Mouse (Mus musculus) skeletal muscle tissue, adult 2 months (tissue): ENCODE measurements around the gene Dhdds.

Source experiments
- DNase-seq: peaks from one replicate; pipeline ENCODE4 v3.0.0-alpha.2; 2012; ENCODE audit warnings: low read depth, low spot score

Dhdds gene

DNA sequence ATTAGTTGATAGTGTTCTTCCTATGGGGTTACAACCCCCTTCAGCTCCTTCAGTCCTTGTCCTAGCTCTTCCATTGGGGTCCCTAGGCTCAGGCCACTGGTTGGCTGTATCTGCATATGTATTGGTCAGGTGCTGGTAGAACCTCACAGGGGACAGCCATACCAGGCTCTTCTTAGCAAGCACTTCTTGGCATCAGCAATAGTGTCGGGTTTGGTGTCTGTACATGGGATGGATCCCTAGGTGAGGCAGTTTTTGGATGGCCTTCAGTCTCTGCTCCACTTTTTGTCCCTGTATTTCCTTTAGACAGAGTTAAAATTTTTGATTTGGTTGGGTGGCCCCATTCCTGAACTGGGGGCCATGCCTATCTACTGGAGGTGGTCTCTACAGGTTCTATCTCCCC, 41.8 kb downstream of the Dhdds start:
- DNase-seq: no peak

- no peak for DNase-seq
These were observed 44.4 kb downstream of the Dhdds start for GRCm38 (mm10) chr4:133956358-133956757.

GRCm38 (mm10) chr4:133946736-133947135, 54.0 kb downstream of the Dhdds start:
- no peak for DNase-seq

DNA sequence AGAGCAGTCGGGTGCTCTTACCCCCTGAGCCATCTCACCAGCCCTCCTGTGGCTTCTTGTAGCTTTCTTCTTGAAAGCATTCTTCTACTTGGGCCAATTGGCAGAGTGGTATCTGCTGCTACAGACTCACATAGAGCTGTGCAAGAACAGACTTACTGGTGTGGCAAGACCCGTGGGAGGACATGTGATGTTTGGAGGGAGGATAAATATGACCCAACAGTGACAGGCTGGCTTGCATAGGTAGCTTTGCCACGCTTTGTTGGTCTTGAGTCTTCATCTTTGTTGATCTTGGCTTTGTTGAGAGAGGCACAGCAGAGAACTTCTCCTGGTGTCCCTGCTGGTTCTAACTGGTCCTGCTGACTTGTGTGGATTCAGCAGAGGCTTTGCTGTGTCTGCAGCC, 56.9 kb downstream of the Dhdds start:
- DNase-seq: no peak

DNA sequence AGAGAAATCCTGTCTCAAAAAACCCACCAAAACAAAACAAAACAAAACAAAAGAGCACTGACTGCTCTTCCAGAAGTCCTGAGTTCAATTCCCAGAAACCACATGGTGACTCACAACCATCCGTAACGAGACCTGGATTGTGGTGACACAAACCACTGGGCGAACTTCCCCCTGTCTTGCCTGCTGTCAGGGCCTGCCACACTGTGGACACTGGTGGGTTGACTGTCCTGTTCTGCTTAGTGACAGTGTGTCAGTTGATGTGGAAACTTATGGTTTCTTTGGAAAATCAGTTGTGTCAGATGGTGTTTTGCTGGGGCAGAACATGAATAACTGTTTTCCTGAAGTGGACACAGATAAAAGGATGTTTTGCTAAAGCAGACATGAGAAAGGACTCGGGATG, 58.0 kb downstream of the Dhdds start:
- DNase-seq: no peak

DNA sequence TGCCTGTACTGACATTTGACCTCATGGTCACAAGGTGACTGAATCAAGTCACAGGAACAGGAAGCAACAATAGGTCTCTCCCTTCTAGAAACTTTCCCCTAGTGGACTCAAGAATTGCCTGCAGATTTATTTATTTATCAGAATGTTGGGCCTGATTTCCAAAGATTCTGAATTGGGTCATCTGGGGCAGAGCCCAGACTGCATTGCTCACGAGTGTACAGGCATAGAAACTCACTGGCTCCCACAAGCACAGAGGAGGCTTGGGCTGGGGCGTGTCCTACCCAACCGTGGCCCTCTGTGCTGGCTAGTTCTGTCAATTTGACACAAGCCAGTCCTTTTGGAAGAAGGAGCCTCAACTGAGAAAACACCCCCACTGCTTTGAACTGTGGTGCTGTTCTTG, 59.1 kb downstream of the Dhdds start:
- DNase-seq: peak; percentile 36

- DNase-seq: no peak
These were observed 60.1 kb downstream of the Dhdds start for GRCm38 (mm10) chr4:133940386-133941260.

DNA sequence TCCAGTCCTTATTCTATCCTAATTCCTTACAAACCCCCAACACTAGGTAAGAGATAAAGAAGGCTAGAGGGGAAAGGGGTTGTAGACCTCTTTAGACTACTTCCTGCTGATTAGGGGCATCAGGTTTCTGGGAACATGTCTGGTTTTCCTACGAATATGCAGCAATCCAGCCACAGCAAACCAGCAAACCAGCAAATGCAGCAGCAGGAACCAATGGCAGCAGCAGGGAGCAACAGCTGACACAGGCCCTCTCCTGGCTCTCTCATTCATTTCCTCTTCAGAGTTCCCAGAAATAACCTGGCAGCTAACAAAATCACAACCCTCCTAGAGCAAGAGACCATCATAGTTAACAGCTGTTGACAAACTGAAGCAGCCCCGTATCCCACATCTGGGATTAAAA, 62.6 kb downstream of the Dhdds start:
- no peak for DNase-seq

DNA sequence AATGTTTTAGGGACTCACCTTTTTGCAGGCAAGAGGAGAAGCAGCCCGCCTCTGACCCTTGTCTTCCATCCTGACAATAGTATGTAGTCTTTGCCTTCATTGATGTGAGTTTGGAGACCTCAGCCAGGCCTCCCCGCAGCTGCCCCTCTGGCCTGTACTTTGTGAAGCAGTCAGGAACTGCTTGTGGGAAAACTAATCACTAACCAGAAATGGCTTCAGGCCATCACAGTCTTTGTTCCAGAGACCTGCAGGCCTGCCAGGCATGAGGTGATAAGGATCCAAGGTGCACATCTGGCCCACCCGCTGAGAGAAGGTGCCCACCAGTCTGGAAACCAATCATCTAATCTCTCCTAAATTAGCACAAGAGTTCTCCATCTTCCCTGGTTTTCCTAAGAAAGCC, 68.9 kb downstream of the Dhdds start:
- no peak for DNase-seq

- DNase-seq: no peak
These were observed 69.4 kb downstream of the Dhdds start for GRCm38 (mm10) chr4:133931349-133931748.

GRCm38 (mm10) chr4:133929278-133929670, 71.4 kb downstream of the Dhdds start:
- DNase-seq: no peak

GRCm38 (mm10) chr4:133928576-133929277, 72.0 kb downstream of the Dhdds start:
- no peak for DNase-seq

- DNase-seq: no peak
These were observed 75.5 kb downstream of the Dhdds start for GRCm38 (mm10) chr4:133925204-133925603.

GRCm38 (mm10) chr4:133923743-133924142, 77.0 kb downstream of the Dhdds start:
- no peak for DNase-seq
